Mouse (Mus musculus): ENCODE results near the gene Kmt5a. TPM values are rescaled to one million over a fixed set of nuclear protein-coding genes. Genes with fewer than 3 reads are reported as not detected.

The Kmt5a gene
- polyA plus RNA-seq (2012; fragmentation: generic; extraction: Trizol) = 10 to 100 TPM in 1 of 2 experiments, 1 to 10 TPM in 1; 9.5 to 50.7 TPM

GRCm38 (mm10) chr5:124439447-124440093 is at the start of gene Kmt5a:
Gene Kmt5a, plus strand, starts transcription at chr5:124439930.

GRCm38 (mm10) chr5:124425412-124426259 is 14.1 kb upstream of the Kmt5a start, which contains the start of gene Sbno1:
Gene Sbno1, minus strand, starts transcription at chr5:124426001.

GRCm38 (mm10) chr5:124482966-124483654 is 43.4 kb downstream of the Kmt5a start, which contains the start of gene Snrnp35:
Gene Snrnp35, plus strand, starts transcription at chr5:124483134.

Other genes with a start within 250 kb of the Kmt5a start
- 1 to 10 TPM; 4.2 to 9.2 TPM for gene Pitpnm2, start 190.2 kb upstream of the Kmt5a start, polyA plus RNA-seq (2012; fragmentation: generic; extraction: Trizol)
- gene Mphosph9, start 112.0 kb upstream of the Kmt5a start, polyA plus RNA-seq (2012; fragmentation: generic; extraction: Trizol) = 1 to 10 TPM in 1 of 2 experiments, under 1 TPM in 1; 0.33 to 1.7 TPM
- 10 to 100 TPM in 1 of 2 experiments, 1 to 10 TPM in 1; 2.6 to 10.4 TPM for gene 2810006K23Rik, start 111.8 kb upstream of the Kmt5a start, polyA plus RNA-seq (2012; fragmentation: generic; extraction: Trizol)
- 100 to 1,000 TPM; 161 to 221 TPM for gene Cdk2ap1, start 76.8 kb upstream of the Kmt5a start, polyA plus RNA-seq (2012; fragmentation: generic; extraction: Trizol)
- 1 to 10 TPM; 1.2 to 7.5 TPM for gene Sbno1, start 13.9 kb upstream of the Kmt5a start, polyA plus RNA-seq (2012; fragmentation: generic; extraction: Trizol)
- 10 to 100 TPM; 20.7 to 59.3 TPM for gene Rilpl2, start 38.4 kb downstream of the Kmt5a start, polyA plus RNA-seq (2012; fragmentation: generic; extraction: Trizol)
- gene Snrnp35, start 43.2 kb downstream of the Kmt5a start, polyA plus RNA-seq (2012; fragmentation: generic; extraction: Trizol) = 10 to 100 TPM; 11.0 to 13.6 TPM
- 10 to 100 TPM in 1 of 2 experiments, 1 to 10 TPM in 1; 5.7 to 31.7 TPM for gene Rilpl1, start 91.5 kb downstream of the Kmt5a start, polyA plus RNA-seq (2012; fragmentation: generic; extraction: Trizol)
- 100 to 1,000 TPM in 1 of 2 experiments, 10 to 100 TPM in 1; 30.0 to 114 TPM for gene Tmed2, start 100.8 kb downstream of the Kmt5a start, polyA plus RNA-seq (2012; fragmentation: generic; extraction: Trizol)
- gene Ddx55, start 112.9 kb downstream of the Kmt5a start, polyA plus RNA-seq (2012; fragmentation: generic; extraction: Trizol) = 1 to 10 TPM; 1.5 to 6.5 TPM
- gene Eif2b1, start 139.2 kb downstream of the Kmt5a start, polyA plus RNA-seq (2012; fragmentation: generic; extraction: Trizol) = 10 to 100 TPM; 20.6 to 28.5 TPM
- gene Gtf2h3, start 139.2 kb downstream of the Kmt5a start, polyA plus RNA-seq (2012; fragmentation: generic; extraction: Trizol) = 10 to 100 TPM in 1 of 2 experiments, 1 to 10 TPM in 1; 4.8 to 31.7 TPM
- 10 to 100 TPM in 1 of 2 experiments, 1 to 10 TPM in 1; 5.6 to 15.2 TPM for gene Atp6v0a2, start 188.6 kb downstream of the Kmt5a start, polyA plus RNA-seq (2012; fragmentation: generic; extraction: Trizol)

Measured in C3H10T1/2 (cell line).